ENCODE assay signal across 13 mouse cellular contexts in genomic region chr13:95974106-95974505, GRCm38 (mm10).
A peak's percentile ranks its signal among the peaks of the same experiment; 100 is the strongest.
DNase-seq lines count a peak whose midpoint lies in the region; ATAC-seq lines count a peak whose summit lies in the region.
"Had no signal": no experiment of that assay in that cellular context is flagged by ENCODE, and none has a peak within 500 bp of the region (broad histone marks: within the 10 kb centered on the region; RNA-seq: fewer than 3 reads in every experiment).

No protein-coding gene starts in this region.

- H3K4me1 ChIP-seq in midbrain, embryonic 16.5 days (ENCODE audit: control insufficient read depth, insufficient read depth, low read length): no peaks in the 10 kb centered on the region
- H3K4me1 ChIP-seq in midbrain, embryonic 15.5 days: no peaks in the 10 kb centered on the region
- H3K4me1 ChIP-seq: embryonic facial prominence, embryonic 15.5 days; forebrain, embryonic 10.5 days; forebrain, embryonic 12.5 days; forebrain, embryonic 15.5 days had no signal

- H3K9ac ChIP-seq in midbrain, embryonic 16.5 days (ENCODE audit: low read depth, low read length): no peak overlapping the region
- no peak overlapping the region for H3K9ac ChIP-seq in midbrain, embryonic 15.5 days
- H3K9ac ChIP-seq: embryonic facial prominence, embryonic 13.5 days; embryonic facial prominence, embryonic 15.5 days; forebrain, embryonic 12.5 days; forebrain, embryonic 15.5 days; forebrain, postnatal 0 days had no signal

- no peaks in the 10 kb centered on the region for H3K36me3 ChIP-seq in midbrain, embryonic 16.5 days (ENCODE audit: control insufficient read depth, insufficient read depth, low read length)
- H3K36me3 ChIP-seq in midbrain, embryonic 15.5 days (replicated peaks): no peaks in the 10 kb centered on the region
- H3K36me3 ChIP-seq: embryonic facial prominence, embryonic 13.5 days; embryonic facial prominence, embryonic 15.5 days; forebrain, embryonic 10.5 days; forebrain, embryonic 12.5 days; forebrain, embryonic 15.5 days had no signal

- H3K9me3 ChIP-seq in midbrain, embryonic 16.5 days (replicated peaks; ENCODE audit: control insufficient read depth, low read length, poor library complexity, severe bottlenecking): no peaks in the 10 kb centered on the region
- H3K9me3 ChIP-seq in midbrain, embryonic 15.5 days: no peaks in the 10 kb centered on the region
- H3K9me3 ChIP-seq: embryonic facial prominence, embryonic 13.5 days; embryonic facial prominence, embryonic 15.5 days; forebrain, embryonic 10.5 days; forebrain, embryonic 12.5 days; forebrain, embryonic 15.5 days had no signal

- WGBS in midbrain, embryonic 16.5 days: 91% methylated on average over 11 of the region's 11 CpGs
- 91% methylated on average over 11 of the region's 11 CpGs for WGBS in midbrain, embryonic 15.5 days

- 0 out of 2 replicates have a peak, but pooled peaks have one; percentile 12 for ATAC-seq in midbrain, embryonic 16.5 days
- ATAC-seq in midbrain, embryonic 15.5 days (replicated peaks): no peak
- ATAC-seq in CD4-positive, CD25-positive, alpha-beta regulatory T cell, adult 4 months: peak; percentile 45

- no peak overlapping the region for H3K27ac ChIP-seq in midbrain, embryonic 16.5 days (ENCODE audit: low read length)
- no peak overlapping the region for H3K27ac ChIP-seq in midbrain, embryonic 15.5 days
- H3K27ac ChIP-seq: embryonic facial prominence, embryonic 13.5 days; embryonic facial prominence, embryonic 15.5 days; forebrain, embryonic 10.5 days; forebrain, embryonic 12.5 days; forebrain, embryonic 15.5 days had no signal

- no peak overlapping the region for H3K4me3 ChIP-seq in midbrain, embryonic 16.5 days (ENCODE audit: low read depth, low read length)
- H3K4me3 ChIP-seq in midbrain, embryonic 15.5 days: no peak overlapping the region
- H3K4me3 ChIP-seq: embryonic facial prominence, embryonic 13.5 days; embryonic facial prominence, embryonic 15.5 days; erythroblast, embryonic 14.5 days; forebrain, embryonic 10.5 days; forebrain, embryonic 12.5 days; forebrain, embryonic 15.5 days had no signal

- H3K27me3 ChIP-seq in midbrain, embryonic 16.5 days (ENCODE audit: control insufficient read depth, insufficient read depth, low read depth, low read length): no peaks in the 10 kb centered on the region
- H3K27me3 ChIP-seq in midbrain, embryonic 15.5 days (replicated peaks): no peaks in the 10 kb centered on the region
- H3K27me3 ChIP-seq: embryonic facial prominence, embryonic 13.5 days; embryonic facial prominence, embryonic 15.5 days; forebrain, embryonic 12.5 days; forebrain, embryonic 15.5 days had no signal

- DNase-seq in naive thymus-derived CD4-positive, alpha-beta T cell, adult 2 months (ENCODE audit: low read depth): peak; percentile 64
- no peak for DNase-seq in right cerebral cortex, adult 18-20 months
- no peak for DNase-seq in spleen, postnatal 36 days (ENCODE audit: low spot score in 2 of 2)

- H3K4me2 ChIP-seq in midbrain, embryonic 16.5 days (ENCODE audit: low read length): no peak overlapping the region
- no peak overlapping the region for H3K4me2 ChIP-seq in midbrain, embryonic 15.5 days
- H3K4me2 ChIP-seq: embryonic facial prominence, embryonic 13.5 days; embryonic facial prominence, embryonic 15.5 days; forebrain, embryonic 12.5 days; forebrain, embryonic 15.5 days had no signal
